Mouse (Mus musculus): ENCODE measurements around the gene Cd2bp2. TPM values are rescaled to one million over a fixed set of nuclear protein-coding genes. Genes with fewer than 3 reads are reported as not detected.

The Cd2bp2 gene
- polyA plus RNA-seq, 1 experiment from 2014 or later, result 91.6 TPM

GRCm38 (mm10) chr7:127223106-127223505 is 27.3 kb upstream of the Cd2bp2 start:
- no peaks in the 10 kb centered on the region for H3K9me3 ChIP-seq (ENCODE audit: control insufficient read depth, low read length)
- ATAC-seq (ENCODE audit: insufficient read depth, low FRiP score, low TSS enrichment) (no peak), DNase-seq (ENCODE audit: low spot score) (no peak)
- H3K27ac ChIP-seq (ENCODE audit: low read depth, low read length), result no peak overlapping the region
- H3K9ac ChIP-seq (ENCODE audit: low read length), result no peak overlapping the region
- H3K4me2 ChIP-seq (ENCODE audit: low read depth), result no peak overlapping the region
- no peak overlapping the region for H3K4me3 ChIP-seq (ENCODE audit: low read depth, low read length)
- H3K27me3 ChIP-seq (ENCODE audit: control insufficient read depth, insufficient read depth, low read length), result no peaks in the 10 kb centered on the region
- 97% methylated on average over 3 of the region's 3 CpGs for whole genome bisulfite sequencing
- H3K4me1 ChIP-seq (ENCODE audit: control insufficient read depth, insufficient read depth, low read length), result no peaks in the 10 kb centered on the region
- peaks cover 2% of the 10 kb centered on the region; the same call in 1 of the 2 replicates for H3K36me3 ChIP-seq (ENCODE audit: control insufficient read depth, insufficient read depth, low read length)

DNA sequence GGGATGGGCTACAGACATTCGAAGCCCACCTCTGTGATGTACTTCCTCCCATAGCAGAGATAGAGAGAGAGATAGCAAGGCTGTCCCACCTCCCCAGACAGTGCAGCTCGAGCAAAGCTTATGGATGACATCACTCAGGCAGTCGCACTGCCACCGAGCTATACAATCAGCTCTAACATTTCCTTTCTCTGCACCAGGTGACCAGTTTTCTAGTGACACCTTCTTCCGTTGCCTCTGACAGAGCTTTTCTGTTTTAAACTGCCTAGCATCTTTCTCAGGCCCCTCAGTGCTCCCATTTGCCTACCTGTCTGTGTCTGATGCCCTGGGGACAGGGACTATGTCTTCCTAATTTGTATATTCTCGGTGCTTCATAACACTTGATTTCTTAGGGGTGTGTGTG is 24.6 kb upstream of the Cd2bp2 start:
- ATAC-seq (ENCODE audit: insufficient read depth, low FRiP score, low TSS enrichment) (no peak), DNase-seq (ENCODE audit: low spot score) (no peak)
- no peak overlapping the region for H3K4me3 ChIP-seq (ENCODE audit: low read depth, low read length)
- H3K36me3 ChIP-seq (ENCODE audit: control insufficient read depth, insufficient read depth, low read length), result peaks cover 2% of the 10 kb centered on the region; the same call in 1 of the 2 replicates
- WGBS, result 88% methylated on average over 6 of the region's 6 CpGs
- no peaks in the 10 kb centered on the region for H3K4me1 ChIP-seq (ENCODE audit: control insufficient read depth, insufficient read depth, low read length)
- H3K9me3 ChIP-seq (ENCODE audit: control insufficient read depth, low read length), result no peaks in the 10 kb centered on the region
- H3K4me2 ChIP-seq (ENCODE audit: low read depth), result no peak overlapping the region
- H3K27me3 ChIP-seq (ENCODE audit: control insufficient read depth, insufficient read depth, low read length), result no peaks in the 10 kb centered on the region
- no peak overlapping the region for H3K9ac ChIP-seq (ENCODE audit: low read length)
- no peak overlapping the region for H3K27ac ChIP-seq (ENCODE audit: low read depth, low read length)

DNA sequence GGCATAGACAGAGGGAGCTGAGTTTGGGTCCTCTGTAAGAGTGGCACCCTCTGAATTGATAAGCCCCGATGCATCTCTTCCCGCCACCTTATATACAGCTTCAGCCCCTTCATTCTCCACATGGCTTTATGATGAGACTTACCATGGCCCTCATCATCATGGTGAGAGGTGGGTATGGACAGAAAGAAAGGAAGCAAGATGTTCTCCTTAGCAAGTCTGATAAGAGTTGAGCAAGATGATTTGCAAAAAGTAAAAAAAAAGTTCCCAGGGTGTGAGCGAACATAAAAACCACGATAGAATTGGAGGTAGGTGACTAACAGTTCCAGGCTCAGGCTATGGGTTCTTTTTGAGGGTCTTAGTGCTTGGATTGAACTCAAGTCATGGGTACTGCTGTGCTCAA is 22.8 kb upstream of the Cd2bp2 start:
- WGBS, result 94% methylated on average over 4 of the region's 4 CpGs

DNA sequence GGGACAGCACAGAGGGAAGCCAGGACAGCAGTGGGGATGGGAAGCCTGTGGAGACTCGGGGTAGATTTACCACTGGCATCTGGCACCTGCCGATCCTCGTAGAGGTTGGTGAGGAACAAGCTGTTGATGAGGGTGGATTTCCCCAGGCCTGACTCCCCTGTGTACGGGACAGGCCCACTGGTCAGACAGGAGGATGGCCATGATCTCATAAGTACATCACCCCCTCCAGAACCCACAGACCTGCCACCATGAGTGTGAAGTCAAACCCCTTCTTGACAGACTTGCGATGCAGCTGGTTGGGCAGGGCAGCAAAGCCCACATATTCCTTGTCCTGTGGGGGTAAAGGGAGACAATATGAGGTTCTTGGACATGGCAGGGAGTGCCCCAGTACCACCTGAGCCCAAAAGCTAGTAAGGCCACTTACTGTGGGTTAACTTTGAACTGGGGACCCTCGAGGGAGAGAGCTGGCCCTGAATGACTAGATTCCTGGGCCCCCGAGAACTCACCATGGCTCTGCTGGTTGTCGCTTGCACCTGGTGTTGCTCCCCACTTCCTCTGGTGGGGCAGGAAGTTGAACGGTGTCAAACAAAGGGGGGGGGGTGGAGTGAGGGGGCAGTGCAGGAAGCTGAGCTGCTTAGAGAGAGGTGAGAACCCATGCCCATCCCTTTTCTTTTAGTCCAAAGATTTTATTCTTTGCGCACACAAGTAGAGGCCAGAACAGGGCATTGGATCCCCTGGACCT is 22.2 kb upstream of the Cd2bp2 start:
- no peaks in the 10 kb centered on the region for H3K4me1 ChIP-seq (ENCODE audit: control insufficient read depth, insufficient read depth, low read length)
- no peak overlapping the region for H3K9ac ChIP-seq (ENCODE audit: low read length)
- no peaks in the 10 kb centered on the region for H3K9me3 ChIP-seq (ENCODE audit: control insufficient read depth, low read length)
- H3K27ac ChIP-seq (ENCODE audit: low read depth, low read length), result no peak overlapping the region
- ATAC-seq (ENCODE audit: insufficient read depth, low FRiP score, low TSS enrichment), result no peak
- no peak overlapping the region for H3K4me3 ChIP-seq (ENCODE audit: low read depth, low read length)
- WGBS, result 81% methylated on average over 10 of the region's 10 CpGs
- no peak overlapping the region for H3K4me2 ChIP-seq (ENCODE audit: low read depth)
- H3K36me3 ChIP-seq (ENCODE audit: control insufficient read depth, insufficient read depth, low read length), result no peaks in the 10 kb centered on the region
- no peak for DNase-seq (ENCODE audit: low spot score)
- 0 out of 2 replicates have a peak, but pooled peaks cover 2% of the 10 kb centered on the region for H3K27me3 ChIP-seq (ENCODE audit: control insufficient read depth, insufficient read depth, low read length)

More for the DNA sequence above, 22.8 kb upstream of the Cd2bp2 start:
- H3K4me2 ChIP-seq (ENCODE audit: low read depth), result no peak overlapping the region
- no peaks in the 10 kb centered on the region for H3K36me3 ChIP-seq (ENCODE audit: control insufficient read depth, insufficient read depth, low read length)
- 0 out of 2 replicates have a peak, but pooled peaks cover 2% of the 10 kb centered on the region for H3K27me3 ChIP-seq (ENCODE audit: control insufficient read depth, insufficient read depth, low read length)
- H3K27ac ChIP-seq (ENCODE audit: low read depth, low read length), result no peak overlapping the region
- no peak overlapping the region for H3K4me3 ChIP-seq (ENCODE audit: low read depth, low read length)
- H3K9me3 ChIP-seq (ENCODE audit: control insufficient read depth, low read length), result no peaks in the 10 kb centered on the region
- no peak for DNase-seq (ENCODE audit: low spot score)
- no peaks in the 10 kb centered on the region for H3K4me1 ChIP-seq (ENCODE audit: control insufficient read depth, insufficient read depth, low read length)
- no peak for ATAC-seq (ENCODE audit: insufficient read depth, low FRiP score, low TSS enrichment)
- no peak overlapping the region for H3K9ac ChIP-seq (ENCODE audit: low read length)

DNA sequence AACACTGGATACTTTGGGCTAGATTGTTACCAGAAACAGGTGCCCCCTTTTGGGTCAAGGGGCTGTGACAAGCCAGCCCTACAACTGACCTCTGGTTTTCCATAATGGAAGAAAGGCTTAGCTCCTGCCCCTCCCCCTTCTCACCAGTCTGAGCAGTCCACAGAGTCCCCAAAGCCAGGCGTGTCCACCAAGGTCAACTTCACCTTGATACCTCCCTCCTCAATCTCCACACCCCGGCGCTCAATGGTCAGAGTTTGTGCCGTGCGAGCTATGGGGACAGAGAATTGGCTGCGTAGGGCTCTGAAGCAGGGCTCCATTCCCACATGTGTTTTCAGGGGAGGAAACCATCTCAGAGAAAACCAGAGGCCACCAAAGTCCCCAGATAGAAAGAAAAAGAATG is 21.6 kb upstream of the Cd2bp2 start:
- H3K4me2 ChIP-seq (ENCODE audit: low read depth), result no peak overlapping the region

GRCm38 (mm10) chr7:127216307-127216706 is 20.5 kb upstream of the Cd2bp2 start:
- Histone ChIP-seq H3K27me3 (ENCODE audit: control insufficient read depth, insufficient read depth, low read length) (0 out of 2 replicates have a peak, but pooled peaks cover 2% of the 10 kb centered on the region), H3K4me1 (ENCODE audit: control insufficient read depth, insufficient read depth, low read length) (no peaks in the 10 kb centered on the region), H3K27ac (ENCODE audit: low read depth, low read length) (no peak overlapping the region), H3K36me3 (ENCODE audit: control insufficient read depth, insufficient read depth, low read length) (no peaks in the 10 kb centered on the region), H3K9ac (ENCODE audit: low read length) (no peak overlapping the region), H3K4me3 (ENCODE audit: low read depth, low read length) (no peak overlapping the region), H3K4me2 (ENCODE audit: low read depth) (no peak overlapping the region), H3K9me3 (ENCODE audit: control insufficient read depth, low read length) (no peaks in the 10 kb centered on the region)
- WGBS, result 89% methylated on average over 5 of the region's 5 CpGs
- DNase-seq (ENCODE audit: low spot score), result no peak
- no peak for ATAC-seq (ENCODE audit: insufficient read depth, low FRiP score, low TSS enrichment)

More for the DNA sequence above, 21.6 kb upstream of the Cd2bp2 start:
- no peak for ATAC-seq (ENCODE audit: insufficient read depth, low FRiP score, low TSS enrichment)
- Histone ChIP-seq H3K9ac (ENCODE audit: low read length) (no peak overlapping the region), H3K4me1 (ENCODE audit: control insufficient read depth, insufficient read depth, low read length) (no peaks in the 10 kb centered on the region), H3K4me3 (ENCODE audit: low read depth, low read length) (no peak overlapping the region), H3K36me3 (ENCODE audit: control insufficient read depth, insufficient read depth, low read length) (no peaks in the 10 kb centered on the region), H3K9me3 (ENCODE audit: control insufficient read depth, low read length) (no peaks in the 10 kb centered on the region), H3K27ac (ENCODE audit: low read depth, low read length) (no peak overlapping the region), H3K27me3 (ENCODE audit: control insufficient read depth, insufficient read depth, low read length) (0 out of 2 replicates have a peak, but pooled peaks cover 2% of the 10 kb centered on the region)
- WGBS, result 82% methylated on average over 6 of the region's 6 CpGs
- no peak for DNase-seq (ENCODE audit: low spot score)

DNA sequence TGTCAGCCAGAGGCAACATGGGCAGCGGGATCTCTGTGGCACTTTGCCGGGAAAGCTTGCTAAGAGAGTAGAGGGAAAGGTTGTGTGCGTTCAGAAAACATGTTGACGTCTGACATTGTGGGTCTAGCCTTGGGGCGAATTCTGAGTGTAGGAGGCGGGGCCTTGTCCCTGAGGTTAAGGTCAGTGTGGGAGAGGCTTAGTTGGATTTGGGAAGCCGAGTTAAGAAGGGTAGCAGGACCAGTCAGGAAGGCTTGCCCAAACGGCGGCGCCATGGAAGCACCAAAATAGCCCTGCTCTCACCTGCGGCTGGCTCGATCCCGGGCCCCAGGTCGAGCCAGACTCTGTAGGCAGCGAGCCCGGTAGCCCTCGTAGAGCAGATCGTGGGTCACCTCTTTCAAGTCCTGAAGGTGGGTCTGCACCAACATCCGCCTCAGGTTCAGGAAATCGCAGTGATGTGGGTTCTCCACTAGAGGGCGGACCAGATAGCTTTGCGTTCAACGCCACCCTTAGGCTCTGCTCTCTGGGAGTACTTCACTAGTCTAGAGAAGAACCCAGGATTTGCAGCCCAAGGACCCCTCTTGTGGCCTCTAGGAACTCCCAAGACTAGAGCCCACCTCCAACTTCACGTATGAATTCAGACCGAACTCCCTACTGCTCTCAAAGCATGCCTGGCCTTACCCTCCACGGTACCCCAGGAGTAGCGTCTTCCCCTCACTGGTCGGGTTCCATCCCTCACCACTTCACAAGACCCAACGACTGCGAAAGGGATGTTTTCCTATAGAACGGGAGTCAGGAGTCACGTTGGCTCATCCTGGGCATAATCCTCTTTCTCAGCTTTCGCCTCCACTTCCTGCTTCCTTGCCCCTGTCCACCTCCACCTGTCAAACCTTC is 19.4 kb upstream of the Cd2bp2 start:
- Histone ChIP-seq H3K4me3 (ENCODE audit: low read depth, low read length) (peak overlapping the region; percentile 13; the same call in 1 of the 2 replicates), H3K4me2 (ENCODE audit: low read depth) (peak overlapping the region; percentile 36), H3K36me3 (ENCODE audit: control insufficient read depth, insufficient read depth, low read length) (no peaks in the 10 kb centered on the region), H3K9ac (ENCODE audit: low read length) (peak overlapping the region; percentile 36), H3K27me3 (ENCODE audit: control insufficient read depth, insufficient read depth, low read length) (0 out of 2 replicates have a peak, but pooled peaks cover 2% of the 10 kb centered on the region), H3K9me3 (ENCODE audit: control insufficient read depth, low read length) (no peaks in the 10 kb centered on the region), H3K27ac (ENCODE audit: low read depth, low read length) (no peak overlapping the region), H3K4me1 (ENCODE audit: control insufficient read depth, insufficient read depth, low read length) (no peaks in the 10 kb centered on the region)
- peak; percentile 67 for DNase-seq (ENCODE audit: low spot score)
- no peak for ATAC-seq (ENCODE audit: insufficient read depth, low FRiP score, low TSS enrichment)
- WGBS, result 22% methylated on average over 33 of the region's 33 CpGs

- Histone ChIP-seq H3K27me3 (ENCODE audit: control insufficient read depth, insufficient read depth, low read length) (0 out of 2 replicates have a peak, but pooled peaks cover 2% of the 10 kb centered on the region), H3K9me3 (ENCODE audit: control insufficient read depth, low read length) (no peaks in the 10 kb centered on the region), H3K4me1 (ENCODE audit: control insufficient read depth, insufficient read depth, low read length) (peaks cover 1% of the 10 kb centered on the region), H3K9ac (ENCODE audit: low read length) (peak overlapping the region; percentile 36), H3K4me2 (ENCODE audit: low read depth) (peak overlapping the region; percentile 36), H3K27ac (ENCODE audit: low read depth, low read length) (no peak overlapping the region), H3K4me3 (ENCODE audit: low read depth, low read length) (peak overlapping the region; percentile 13; the same call in 1 of the 2 replicates), H3K36me3 (ENCODE audit: control insufficient read depth, insufficient read depth, low read length) (no peaks in the 10 kb centered on the region)
- 25% methylated on average over 21 of the region's 21 CpGs for WGBS
- ATAC-seq (ENCODE audit: insufficient read depth, low FRiP score, low TSS enrichment), result no peak
- no peak for DNase-seq (ENCODE audit: low spot score)
These were observed 18.7 kb upstream of the Cd2bp2 start for GRCm38 (mm10) chr7:127214521-127214920.

Measured in neural tube, embryonic 11.5 days (tissue).